Mouse (Mus musculus): Measurements from ENCODE around the gene Ndrg4.

Ndrg4 gene

GRCm38 (mm10) chr8:95678024-95678611, 1.3 kb downstream of the Ndrg4 start:
- DNase-seq (ENCODE audit: low spot score in 2 of 2): no peak

DNA sequence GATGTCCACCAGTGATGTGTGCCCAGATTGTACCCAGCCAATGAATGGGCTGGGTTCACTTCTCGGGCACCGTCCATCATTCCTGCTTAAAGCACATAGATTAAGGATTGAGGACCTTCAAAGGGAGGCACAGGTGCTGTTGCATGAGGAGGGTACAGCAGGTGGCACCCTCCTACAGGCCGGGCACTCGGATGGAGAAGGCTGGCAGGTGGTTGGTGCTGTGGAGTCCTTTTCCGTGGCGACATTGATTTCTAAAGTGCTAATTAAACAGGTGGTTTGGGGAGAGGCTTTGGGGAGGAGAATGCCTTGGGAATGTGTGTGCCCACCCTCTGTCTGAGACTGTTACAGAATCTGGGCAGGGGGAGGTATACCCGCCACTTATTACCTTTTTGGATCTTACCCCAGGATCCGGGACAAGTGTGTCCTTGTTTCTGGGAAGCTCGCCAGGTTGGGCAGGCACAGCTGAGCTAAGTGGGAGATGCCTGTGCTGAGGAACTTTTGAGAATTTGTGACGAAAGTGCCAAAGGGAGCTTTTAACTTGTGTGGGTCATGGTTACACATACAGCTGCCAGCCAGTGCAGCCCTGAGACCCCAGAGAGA, 11.4 kb downstream of the Ndrg4 start:
- DNase-seq (ENCODE audit: low spot score in 2 of 2): no peak

GRCm38 (mm10) chr8:95690929-95691541, 14.3 kb downstream of the Ndrg4 start:
- no peak for DNase-seq (ENCODE audit: low spot score in 2 of 2)

DNA sequence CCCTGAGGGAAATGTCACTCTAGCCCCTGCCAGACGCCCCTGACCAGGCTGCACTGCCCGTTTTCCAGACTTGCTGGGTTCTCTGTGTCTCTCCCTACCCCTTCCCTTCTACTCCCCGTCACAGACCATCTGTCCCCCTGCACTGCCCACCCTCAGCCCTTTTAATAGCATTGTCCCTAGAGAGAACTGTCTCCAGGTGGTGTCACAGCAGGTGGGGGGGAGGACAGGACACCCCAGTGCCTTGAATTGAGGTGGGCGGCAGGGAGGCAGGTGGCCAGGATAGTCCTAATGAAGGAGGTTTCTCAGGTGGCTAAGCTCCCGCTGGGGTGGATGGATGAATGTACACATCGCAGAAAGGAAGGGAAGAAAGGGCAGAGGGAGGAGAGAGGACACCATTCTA, 17.9 kb downstream of the Ndrg4 start:
- no peak for DNase-seq (ENCODE audit: low spot score in 2 of 2)

DNA sequence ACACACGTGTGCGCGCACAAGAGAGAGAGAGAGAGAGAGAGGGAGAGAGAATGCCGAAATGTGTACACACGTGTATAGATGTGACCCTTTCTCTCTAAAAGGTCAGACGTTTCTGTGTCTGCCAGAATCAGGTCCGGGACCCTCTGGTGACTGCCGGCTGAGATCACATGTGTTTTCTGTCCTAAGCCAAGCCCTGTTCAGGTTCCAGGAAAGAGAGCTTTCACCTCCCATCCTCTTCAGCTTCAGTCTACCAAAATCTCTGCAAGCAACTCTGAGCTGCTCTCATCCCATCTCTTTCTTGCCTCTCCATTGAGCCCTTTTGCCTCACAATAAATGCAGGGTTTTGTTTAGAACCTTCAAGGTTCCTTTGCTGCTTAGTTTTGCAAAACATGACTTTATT, 19.9 kb downstream of the Ndrg4 start:
- DNase-seq (ENCODE audit: low spot score in 2 of 2): no peak

DNA sequence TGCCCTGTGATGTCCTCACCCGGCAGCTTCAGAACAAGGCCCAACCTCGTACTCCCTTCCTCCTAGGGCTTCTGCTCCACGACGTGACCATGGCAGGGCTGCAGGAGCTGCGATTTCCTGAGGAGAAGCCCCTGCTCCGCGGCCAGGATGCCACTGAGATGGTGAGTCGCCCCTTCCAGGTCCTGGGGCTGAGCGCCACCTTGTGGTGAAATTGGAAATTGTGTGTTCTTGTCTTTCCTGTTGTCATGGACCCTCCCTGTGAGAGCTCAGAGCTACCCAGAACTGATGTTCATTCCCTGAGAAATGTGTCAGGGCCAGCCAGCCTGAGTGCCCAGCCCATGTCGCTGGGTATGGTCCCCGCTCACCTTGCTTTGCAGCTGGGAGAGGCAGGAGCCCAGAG, 20.3 kb downstream of the Ndrg4 start:
- DNase-seq (ENCODE audit: low spot score in 2 of 2): peak in 1 of 2 experiments; percentile 62

DNA sequence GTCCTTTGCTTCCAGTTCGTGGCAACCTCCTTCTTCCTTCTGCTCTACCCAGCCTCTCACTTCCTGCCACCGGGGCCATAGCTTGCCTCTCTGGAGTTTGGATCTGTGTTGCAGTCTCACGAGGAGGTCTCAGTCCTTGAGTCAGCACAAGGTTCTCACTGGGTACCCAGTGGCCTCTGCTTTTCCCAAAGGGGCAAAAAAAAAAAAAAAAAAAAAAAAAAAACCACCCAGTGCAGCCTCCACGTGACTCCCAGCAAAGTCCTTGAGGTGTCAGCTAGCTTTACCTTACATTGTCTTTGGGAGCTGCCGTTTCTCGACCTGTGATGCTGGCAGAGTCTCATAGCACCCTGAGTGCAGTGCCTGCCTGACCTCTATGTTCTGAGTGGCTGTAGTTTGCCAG, 21.4 kb downstream of the Ndrg4 start:
- DNase-seq (ENCODE audit: low spot score in 2 of 2): no peak

- no peak for DNase-seq (ENCODE audit: low spot score in 2 of 2)
Observed at GRCm38 (mm10) chr8:95700282-95700681, 23.5 kb downstream of the Ndrg4 start.

DNA sequence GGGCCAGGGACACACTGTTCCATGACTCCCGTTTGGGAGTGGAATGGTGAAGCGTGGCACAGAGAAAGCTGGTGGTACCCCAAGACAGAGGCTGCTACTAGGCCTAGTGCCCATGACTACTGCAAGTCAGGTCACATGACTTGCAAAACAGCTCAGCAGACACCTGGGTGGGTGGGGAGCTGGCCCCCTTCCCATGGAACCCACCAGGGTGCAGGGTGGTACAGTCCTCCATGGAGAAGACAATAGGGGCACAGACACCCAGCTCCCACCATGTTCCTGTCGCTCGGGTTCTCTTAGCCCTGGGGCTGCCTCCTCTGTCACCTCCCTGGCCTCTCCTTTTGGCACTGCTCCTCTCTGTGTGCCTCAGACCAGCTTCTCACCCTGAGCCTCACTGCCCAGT, 25.0 kb downstream of the Ndrg4 start:
- no peak for DNase-seq (ENCODE audit: low spot score in 2 of 2)

GRCm38 (mm10) chr8:95702480-95703446, 26.0 kb downstream of the Ndrg4 start:
- peak; percentile 75 to 79 for DNase-seq (ENCODE audit: low spot score in 2 of 2)

- DNase-seq (ENCODE audit: low spot score in 2 of 2): peak in 1 of 2 experiments; percentile 39
Observed at GRCm38 (mm10) chr8:95703461-95704260, 26.9 kb downstream of the Ndrg4 start.

DNA sequence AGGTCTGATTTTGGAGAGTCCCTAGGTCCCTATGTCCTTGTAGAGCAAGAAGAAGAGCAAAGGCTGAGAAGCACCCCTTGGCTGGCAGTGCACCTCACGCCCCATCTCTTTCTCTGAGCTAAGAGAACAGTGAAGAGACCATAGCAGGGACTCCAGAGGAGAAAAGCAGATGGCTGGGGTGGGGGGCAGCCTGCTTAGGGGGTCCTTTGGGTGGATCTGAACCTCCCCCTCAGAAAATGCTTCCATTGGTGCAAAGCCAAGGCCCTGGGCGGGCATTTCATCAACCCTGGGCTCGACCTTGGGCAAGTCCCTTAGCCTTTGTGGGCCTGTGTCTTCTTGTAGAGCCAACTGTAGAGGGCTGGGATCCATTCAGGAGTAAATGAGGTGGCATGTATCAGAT, 27.8 kb downstream of the Ndrg4 start:
- DNase-seq (ENCODE audit: low spot score in 2 of 2): no peak

- DNase-seq (ENCODE audit: low spot score in 2 of 2): no peak
Observed at GRCm38 (mm10) chr8:95709579-95709978, 32.8 kb downstream of the Ndrg4 start.

DNA sequence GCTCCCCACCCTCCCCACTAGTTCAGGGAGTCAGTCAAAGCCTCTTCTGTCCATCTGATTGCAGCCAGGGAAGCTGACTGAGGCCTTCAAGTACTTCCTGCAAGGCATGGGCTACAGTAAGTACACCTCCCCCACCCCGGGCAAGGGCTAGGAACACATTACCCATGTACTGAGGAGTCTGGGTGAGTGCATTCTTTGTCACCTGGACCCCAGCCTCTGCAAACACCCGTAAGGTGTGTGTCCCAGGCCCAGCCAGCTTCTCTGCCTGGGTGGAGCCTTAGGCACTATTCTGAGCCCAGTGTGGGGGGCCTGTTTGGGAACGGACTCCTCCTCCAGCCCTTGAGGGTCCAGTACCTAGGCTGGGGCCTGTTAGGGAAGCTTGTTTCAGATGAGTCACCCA, 34.2 kb downstream of the Ndrg4 start:
- no peak for DNase-seq (ENCODE audit: low spot score in 2 of 2)

DNA sequence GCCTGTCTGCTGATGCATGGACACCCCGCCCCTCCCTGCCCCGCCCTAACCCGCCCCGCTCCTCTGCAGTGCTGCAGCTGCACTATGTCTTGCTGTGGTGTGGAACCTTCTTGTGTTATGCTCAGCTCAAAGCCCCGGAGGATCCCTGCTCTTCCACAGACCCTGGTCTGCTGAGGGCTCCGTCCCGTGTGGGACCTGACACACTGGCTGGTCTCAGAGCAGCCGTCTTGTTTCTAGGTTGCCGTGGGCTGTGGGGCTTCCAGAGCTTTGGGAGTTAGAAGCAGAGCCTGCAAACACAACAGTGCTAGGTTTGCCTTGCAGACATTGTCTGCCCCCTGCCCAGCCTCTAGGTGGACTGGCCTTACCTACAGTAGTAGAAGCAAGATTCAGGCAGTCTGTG, 35.6 kb downstream of the Ndrg4 start:
- no peak for DNase-seq (ENCODE audit: low spot score in 2 of 2)

DNA sequence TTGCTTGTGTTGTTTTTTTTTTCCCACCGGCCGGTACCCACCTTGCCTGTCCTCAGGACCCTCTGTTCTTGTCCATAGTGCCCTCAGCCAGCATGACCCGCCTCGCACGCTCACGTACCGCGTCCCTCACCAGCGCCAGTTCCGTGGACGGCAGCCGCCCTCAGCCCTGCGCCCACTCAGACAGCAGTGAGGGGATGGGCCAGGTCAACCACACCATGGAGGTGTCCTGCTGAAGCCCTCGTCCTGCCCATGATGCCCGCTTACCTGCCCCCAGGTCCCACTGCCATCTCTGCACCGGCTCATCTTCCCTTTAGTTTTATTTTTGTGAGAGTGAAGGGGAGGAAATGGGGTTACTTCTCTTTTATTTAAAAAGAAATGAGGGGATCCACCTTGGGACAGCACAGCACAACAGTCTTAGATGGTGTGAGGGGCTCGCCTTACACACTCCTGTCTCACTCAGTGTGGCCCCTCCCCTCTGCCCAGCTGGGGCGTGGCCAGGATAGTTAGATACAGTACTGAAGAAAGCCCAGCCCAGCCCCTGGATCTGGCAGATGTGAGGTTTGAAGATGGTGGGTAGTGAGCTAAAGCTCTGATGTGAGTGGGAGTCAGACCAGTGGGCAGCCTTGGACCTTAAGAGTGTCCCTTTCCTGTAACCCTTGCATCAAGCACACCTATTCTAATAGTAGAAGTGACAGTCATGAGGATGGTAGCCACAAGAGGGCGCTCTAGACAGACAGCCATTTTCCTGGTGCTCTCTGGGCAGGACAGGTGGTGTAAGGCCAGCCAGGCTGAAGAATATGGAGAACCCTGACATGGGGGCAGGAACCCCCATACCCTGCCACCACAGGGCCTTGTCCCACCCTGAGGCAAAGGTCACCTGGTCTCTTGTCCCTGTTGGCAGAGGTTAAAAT, 36.6 kb downstream of the Ndrg4 start:
- DNase-seq (ENCODE audit: low spot score in 2 of 2): peak in 1 of 2 experiments; percentile 70

DNA sequence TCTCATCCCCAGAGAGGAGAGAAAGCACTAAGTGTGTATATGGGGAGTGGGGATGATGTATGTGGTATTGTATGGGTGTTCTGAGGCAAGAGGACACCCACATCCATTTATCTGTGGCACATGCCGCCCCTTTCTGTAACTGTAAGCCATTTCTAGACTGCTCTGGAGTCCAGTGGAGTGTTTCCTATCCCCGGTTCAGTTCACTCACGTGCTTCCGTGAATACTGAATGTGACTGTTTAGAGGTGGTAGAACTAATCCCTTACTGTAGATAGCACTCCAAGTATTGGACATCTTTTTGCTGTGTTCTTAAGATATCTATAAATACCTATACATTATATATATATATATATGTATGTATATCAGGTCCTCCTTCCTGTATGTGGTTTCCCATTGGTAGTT, 37.6 kb downstream of the Ndrg4 start:
- DNase-seq (ENCODE audit: low spot score in 2 of 2): no peak

- no peak for DNase-seq (ENCODE audit: low spot score in 2 of 2)
Observed at GRCm38 (mm10) chr8:95714837-95715413, 38.1 kb downstream of the Ndrg4 start.

GRCm38 (mm10) chr8:95715676-95716531, 39.1 kb downstream of the Ndrg4 start, which contains the start of gene Setd6:
TSS of gene Setd6 (plus strand) at chr8:95715881.
- peak; percentile 87 to 88 for DNase-seq (ENCODE audit: low spot score in 2 of 2)

Measured in heart, adult 9 months (tissue).